Mouse (Mus musculus) stomach, embryonic 14.5 days (tissue): ENCODE data around the gene Crispld2. TPM values are rescaled to one million over a fixed set of nuclear protein-coding genes. Genes with fewer than 3 reads are reported as not detected.

Source experiments
- ATAC-seq: fragments of 200-750 bp; cut with Nextera tagmentation; 2 replicates; pipeline ENCODE4 v1.8.0; 2017; ENCODE audit warnings: low read depth, moderate TSS enrichment; ENCODE audit not compliant: insufficient number of reproducible peaks, insufficient read depth, low FRiP score
- H3K27ac ChIP-seq: fragments of 300-500 bp; sonication (generic); 2 replicates; pipeline ENCODE4 v1.5.1; 2014; ENCODE audit warnings: mild to moderate bottlenecking, low read length, moderate library complexity, mixed read lengths
- H3K27me3 ChIP-seq: fragments of 300-500 bp; sonication (generic); 2 replicates; pipeline ENCODE4 v1.6.1; 2014; ENCODE audit warnings: low read length, control low read depth, mixed read lengths; ENCODE audit not compliant: control insufficient read depth, insufficient read depth
- H3K36me3 ChIP-seq: fragments of 300-500 bp; sonication (generic); 2 replicates; pipeline ENCODE4 v1.6.1; 2014; ENCODE audit warnings: mild to moderate bottlenecking, control low read depth, low read length, moderate library complexity, mixed read lengths; ENCODE audit not compliant: control insufficient read depth, insufficient read depth
- H3K4me1 ChIP-seq: fragments of 300-500 bp; sonication (generic); 2 replicates; pipeline ENCODE4 v1.6.1; 2014; ENCODE audit warnings: low read length, control low read depth, mixed read lengths; ENCODE audit not compliant: control insufficient read depth, insufficient read depth
- H3K4me2 ChIP-seq: fragments of 300-500 bp; sonication (generic); replicated peaks from 2 replicates; pipeline ENCODE4 v1.6.1; 2014; ENCODE audit warnings: low read depth, low read length, control low read depth
- H3K4me3 ChIP-seq: fragments of 300-500 bp; sonication (generic); 2 replicates; pipeline ENCODE4 v1.5.1; 2014; ENCODE audit warnings: low read depth, low read length, control low read depth
- H3K9ac ChIP-seq: fragments of 300-500 bp; sonication (generic); replicated peaks from 2 replicates; pipeline ENCODE4 v1.6.1; 2014; ENCODE audit warnings: low read depth, mild to moderate bottlenecking, control low read depth, low read length, moderate library complexity, mixed read lengths
- H3K9me3 ChIP-seq: fragments of 300-500 bp; sonication (generic); 2 replicates; pipeline ENCODE4 v1.6.1; 2016; ENCODE audit warnings: low read depth, low read length, control low read depth; ENCODE audit not compliant: control insufficient read depth
- WGBS: fragments of 180-500 bp; shearing (Covaris S2); extraction: QIAGEN DNeasy Blood & Tissue Kit; methylation state at CpG from one replicate; pipeline ENCODE4 v1.1.7; 2014; 5-methylcytosine and 5-hydroxymethylcytosine counted together
- polyA plus RNA-seq: library from polyadenylated mRNA; unstranded; fragments of >200 nt; fragmentation: Nextera tagmentation; extraction: Ambion mirVana; gene quantifications from 2 replicates; pipeline ENCODE4 v1.2.1, GENCODE M21; 2014

The Crispld2 gene
- polyA plus RNA-seq, 1 experiment from 2014 or later: 29.1 TPM

- H3K4me2 ChIP-seq: no peak overlapping the region
- ATAC-seq: no peak
- no peaks in the 10 kb centered on the region for H3K4me1 ChIP-seq
Observed at GRCm38 (mm10) chr8:119984085-119984484, 8.2 kb upstream of the Crispld2 start.

GRCm38 (mm10) chr8:119986174-119986573 is 6.1 kb upstream of the Crispld2 start:
- H3K9me3 ChIP-seq: no peaks in the 10 kb centered on the region
- no peak overlapping the region for H3K27ac ChIP-seq
- no peak for ATAC-seq
- no peaks in the 10 kb centered on the region for H3K27me3 ChIP-seq
- H3K4me1 ChIP-seq: no peaks in the 10 kb centered on the region
- H3K9ac ChIP-seq: no peak overlapping the region
- H3K4me2 ChIP-seq: no peak overlapping the region
- H3K4me3 ChIP-seq: no peak overlapping the region
- H3K36me3 ChIP-seq: no peaks in the 10 kb centered on the region
- 67% methylated on average over 5 of the region's 5 CpGs for WGBS

More at GRCm38 (mm10) chr8:119984085-119984484, 8.2 kb upstream of the Crispld2 start:
- no peak overlapping the region for H3K9ac ChIP-seq
- H3K27me3 ChIP-seq: no peaks in the 10 kb centered on the region
- no peak overlapping the region for H3K4me3 ChIP-seq
- no peak overlapping the region for H3K27ac ChIP-seq
- H3K36me3 ChIP-seq: no peaks in the 10 kb centered on the region
- H3K9me3 ChIP-seq: no peaks in the 10 kb centered on the region

GRCm38 (mm10) chr8:119988087-119988486 is 4.2 kb upstream of the Crispld2 start:
- H3K27me3 ChIP-seq: no peaks in the 10 kb centered on the region
- H3K27ac ChIP-seq: no peak overlapping the region
- H3K9ac ChIP-seq: no peak overlapping the region
- H3K4me1 ChIP-seq: no peaks in the 10 kb centered on the region
- 59% methylated on average over 15 of the region's 15 CpGs for WGBS
- H3K9me3 ChIP-seq: no peaks in the 10 kb centered on the region
- no peak overlapping the region for H3K4me3 ChIP-seq
- no peak overlapping the region for H3K4me2 ChIP-seq
- no peak for ATAC-seq
- H3K36me3 ChIP-seq: no peaks in the 10 kb centered on the region

- peaks cover 14% of the 10 kb centered on the region for H3K4me1 ChIP-seq
- H3K36me3 ChIP-seq: no peaks in the 10 kb centered on the region
- H3K27ac ChIP-seq: peak overlapping the region; percentile 10; the same call in 1 of the 2 replicates
- peak overlapping the region; percentile 29 for H3K4me3 ChIP-seq
- WGBS: 39% methylated on average over 7 of the region's 7 CpGs
- no peak overlapping the region for H3K9ac ChIP-seq
- H3K4me2 ChIP-seq: peak overlapping the region; percentile 39
- no peak for ATAC-seq
- H3K27me3 ChIP-seq: 0 out of 2 replicates have a peak, but pooled peaks cover 5% of the 10 kb centered on the region
- no peaks in the 10 kb centered on the region for H3K9me3 ChIP-seq
Observed at GRCm38 (mm10) chr8:119994114-119994513, 1.9 kb downstream of the Crispld2 start.

GRCm38 (mm10) chr8:119994556-119994955 is 2.3 kb downstream of the Crispld2 start:
- WGBS: 25% methylated on average over 6 of the region's 6 CpGs
- Histone ChIP-seq H3K4me2 (peak overlapping the region; percentile 39), H3K9me3 (no peaks in the 10 kb centered on the region), H3K9ac (no peak overlapping the region), H3K36me3 (no peaks in the 10 kb centered on the region), H3K27ac (peak overlapping the region; percentile 10; the same call in 1 of the 2 replicates), H3K4me1 (peaks cover 14% of the 10 kb centered on the region), H3K27me3 (0 out of 2 replicates have a peak, but pooled peaks cover 5% of the 10 kb centered on the region), H3K4me3 (peak overlapping the region; percentile 29)
- no peak; the same call in 1 of the 2 replicates for ATAC-seq

- no peak for ATAC-seq
- Histone ChIP-seq H3K4me3 (no peak overlapping the region), H3K9ac (no peak overlapping the region), H3K9me3 (no peaks in the 10 kb centered on the region), H3K4me2 (no peak overlapping the region), H3K4me1 (peaks cover 25% of the 10 kb centered on the region), H3K36me3 (no peaks in the 10 kb centered on the region), H3K27me3 (0 out of 2 replicates have a peak, but pooled peaks cover 5% of the 10 kb centered on the region), H3K27ac (no peak overlapping the region)
- WGBS: 82% methylated on average over 4 of the region's 4 CpGs
Observed at GRCm38 (mm10) chr8:119997266-119997665, 5.0 kb downstream of the Crispld2 start.

GRCm38 (mm10) chr8:120000461-120000860 is 8.2 kb downstream of the Crispld2 start:
- Histone ChIP-seq H3K36me3 (no peaks in the 10 kb centered on the region), H3K27me3 (no peaks in the 10 kb centered on the region), H3K9ac (no peak overlapping the region), H3K27ac (peak overlapping the region; percentile 68; the same call in 1 of the 2 replicates), H3K9me3 (no peaks in the 10 kb centered on the region), H3K4me2 (no peak overlapping the region), H3K4me3 (no peak overlapping the region), H3K4me1 (peaks cover 25% of the 10 kb centered on the region)
- 12% methylated on average over 8 of the region's 8 CpGs for WGBS
- ATAC-seq: no peak

GRCm38 (mm10) chr8:120001712-120002111 is 9.5 kb downstream of the Crispld2 start:
- no peak overlapping the region for H3K4me3 ChIP-seq
- H3K36me3 ChIP-seq: no peaks in the 10 kb centered on the region
- no peak for ATAC-seq
- WGBS: 57% methylated on average over 7 of the region's 7 CpGs
- H3K9ac ChIP-seq: no peak overlapping the region
- H3K9me3 ChIP-seq: no peaks in the 10 kb centered on the region
- peaks cover 34% of the 10 kb centered on the region for H3K4me1 ChIP-seq
- peak overlapping the region; percentile 68; the same call in 1 of the 2 replicates for H3K27ac ChIP-seq
- H3K4me2 ChIP-seq: no peak overlapping the region
- H3K27me3 ChIP-seq: no peaks in the 10 kb centered on the region

GRCm38 (mm10) chr8:120002348-120002747 is 10.1 kb downstream of the Crispld2 start:
- H3K36me3 ChIP-seq: no peaks in the 10 kb centered on the region
- WGBS: 47% methylated on average over 9 of the region's 9 CpGs
- H3K9ac ChIP-seq: no peak overlapping the region
- peak overlapping the region; percentile 52; the same call in 1 of the 2 replicates for H3K27ac ChIP-seq
- no peaks in the 10 kb centered on the region for H3K27me3 ChIP-seq
- ATAC-seq: no peak
- H3K4me2 ChIP-seq: no peak overlapping the region
- H3K4me1 ChIP-seq: peaks cover 33% of the 10 kb centered on the region
- H3K9me3 ChIP-seq: no peaks in the 10 kb centered on the region
- no peak overlapping the region for H3K4me3 ChIP-seq
